9 mouse cellular contexts compared by ENCODE assay signal in the genomic region with DNA sequence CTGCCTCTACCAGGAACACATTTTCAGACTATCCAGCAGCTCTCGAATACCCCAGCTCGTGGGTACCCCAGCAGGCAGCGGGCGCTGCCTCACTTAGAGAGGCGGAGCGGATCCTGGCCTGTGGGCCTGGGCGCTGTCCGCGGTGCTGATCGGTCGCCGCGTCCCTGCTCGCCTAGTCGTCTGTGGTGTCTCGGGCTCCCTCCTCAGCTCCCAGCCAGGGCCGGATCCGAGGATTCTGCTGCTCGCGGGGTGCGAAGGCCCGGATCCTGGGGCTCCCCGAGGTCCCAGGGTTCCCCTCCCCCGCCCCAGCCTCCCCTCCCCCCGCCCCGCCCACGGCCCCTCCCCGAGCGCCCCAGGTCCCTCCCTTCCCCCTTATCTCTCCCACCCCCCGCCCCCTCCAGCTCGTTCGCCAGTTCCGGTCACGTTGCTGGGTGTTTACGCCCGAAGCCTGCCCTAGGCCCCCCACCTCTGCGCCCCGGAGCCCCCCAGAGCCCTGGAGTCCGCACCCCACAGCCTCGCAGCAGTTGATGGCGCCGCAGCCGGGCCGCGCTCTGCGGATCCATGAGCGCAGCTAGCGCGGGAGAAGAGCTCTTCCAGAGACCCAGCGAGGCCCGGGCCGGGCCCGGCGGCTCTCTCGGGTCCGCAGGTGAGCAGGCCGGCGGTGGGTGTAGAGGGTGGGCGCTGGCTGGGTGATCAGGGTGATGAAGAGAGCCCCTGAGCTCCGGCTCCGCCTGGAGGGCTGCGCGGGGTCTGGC. TPM values are rescaled to one million over a fixed set of nuclear protein-coding genes. Genes with fewer than 3 reads are reported as not detected.
DNase-seq lines count a peak whose midpoint lies in the region; ATAC-seq and TF ChIP-seq lines count a peak whose summit lies in the region.
"Had no signal": no experiment of that assay in that cellular context is flagged by ENCODE, and none has a peak within 500 bp of the region (broad histone marks: within the 10 kb centered on the region; RNA-seq: fewer than 3 reads in every experiment).

Ccdc92b (plus strand) TSS at position 405 of the 755 bp plus-strand sequence.

- H3K27me3 ChIP-seq in MEL (ENCODE audit: control insufficient read depth in 1 of 2, insufficient read depth in 2 of 2, low read length in 2 of 2) = no peaks in the 10 kb centered on the region; a peak in 2 of 4 replicates
- H3K27me3 ChIP-seq in forebrain, embryonic 16.5 days (replicated peaks; ENCODE audit: control insufficient read depth, insufficient read depth, low read length) = peaks cover 18% of the 10 kb centered on the region
- peaks cover 38% of the 10 kb centered on the region for H3K27me3 ChIP-seq in lung, embryonic 15.5 days

- no peaks in the 10 kb centered on the region for H3K79me2 ChIP-seq in MEL (ENCODE audit: control insufficient read depth, insufficient read depth, low read length, poor library complexity)

- TF ChIP-seq POLR2A in MEL (IDR thresholded peaks at IDR 0.05; ENCODE audit: control insufficient read depth in 1 of 2, insufficient read depth in 1 of 2, low read depth in 1 of 2, low read length in 2 of 2, poor library complexity in 1 of 2) = no peak

- H3K4me1 ChIP-seq in MEL (ENCODE audit: control insufficient read depth in 1 of 2, insufficient read depth in 2 of 2, low read length in 2 of 2) = peaks cover 2 to 33% of the 10 kb centered on the region in 2 experiments; a peak in 3 of 4 replicates
- peaks cover 7% of the 10 kb centered on the region for H3K4me1 ChIP-seq in forebrain, embryonic 16.5 days (replicated peaks; ENCODE audit: control insufficient read depth, insufficient read depth, low read length)
- peaks cover 6% of the 10 kb centered on the region for H3K4me1 ChIP-seq in lung, embryonic 15.5 days

- no peak; the same call in 1 of the 2 replicates for TF ChIP-seq RAD21 in MEL (IDR thresholded peaks at IDR 0.05; ENCODE audit: low read depth, low read length)

- peak within 1 kb of the TSS in 1 of 2 experiments; percentile 18; a peak in 1 of 4 replicates for H3K4me3 ChIP-seq in MEL (ENCODE audit: control insufficient read depth in 1 of 2, insufficient read depth in 1 of 2, low read depth in 2 of 2, low read length in 2 of 2)
- H3K4me3 ChIP-seq in forebrain, embryonic 16.5 days (replicated peaks; ENCODE audit: low read length) = peak within 1 kb of the TSS; percentile 74
- H3K4me3 ChIP-seq in lung, embryonic 15.5 days = peak within 1 kb of the TSS; percentile 21

- H3K4me2 ChIP-seq in forebrain, embryonic 16.5 days (ENCODE audit: low read length) = peak within 1 kb of the TSS; percentile 62
- peak within 1 kb of the TSS; percentile 49 for H3K4me2 ChIP-seq in lung, embryonic 15.5 days

- peak; percentile 90 for ATAC-seq in forebrain, embryonic 16.5 days
- peak; percentile 77 for ATAC-seq in lung, embryonic 15.5 days (ENCODE audit: borderline replicate concordance, extremely low read depth, low FRiP score, low TSS enrichment)

- peaks cover 0 to 13% of the 10 kb centered on the region in 2 experiments; a peak in 2 of 4 replicates for H3K36me3 ChIP-seq in MEL (ENCODE audit: control insufficient read depth in 1 of 2, insufficient read depth in 2 of 2, low read length in 2 of 2)
- H3K36me3 ChIP-seq in forebrain, embryonic 16.5 days (ENCODE audit: control insufficient read depth, insufficient read depth) = no peaks in the 10 kb centered on the region
- H3K36me3 ChIP-seq in lung, embryonic 15.5 days = no peaks in the 10 kb centered on the region

- under 1% methylated on average over 52 of the region's 63 CpGs for WGBS in forebrain, embryonic 16.5 days
- 1% methylated on average over 42 of the region's 63 CpGs for WGBS in lung, embryonic 15.5 days

- H3K27ac ChIP-seq in MEL (ENCODE audit: control insufficient read depth, low read depth, low read length) = no peak within 1 kb of the TSS
- no peak within 1 kb of the TSS for H3K27ac ChIP-seq in forebrain, embryonic 16.5 days (ENCODE audit: low read length)
- no peak within 1 kb of the TSS for H3K27ac ChIP-seq in lung, embryonic 15.5 days
- H3K27ac ChIP-seq: macrophage had no signal

- intact Hi-C loops in heart, postnatal 25 days (cut with DNase I) = no loop called here

- TF ChIP-seq CTCF in MEL (IDR thresholded peaks at IDR 0.05 in 2 of 3, conservative IDR thresholded peaks at IDR 0.05 in 1 of 3; ENCODE audit: control insufficient read depth in 1 of 3, insufficient read depth in 1 of 3, low read depth in 2 of 3, low read length in 3 of 3, poor library complexity in 1 of 3, severe bottlenecking in 1 of 3) = peak in 1 of 3 experiments; percentile 27; a peak in 2 of 6 replicates

- TF ChIP-seq EP300 in MEL (IDR thresholded peaks at IDR 0.05; ENCODE audit: low read depth in 1 of 2, low read length in 2 of 2) = no peak

- DNase-seq in MEL (ENCODE audit: low read depth, low spot score) = peak; percentile 92
- peak; percentile 59 to 78 for DNase-seq in cerebellum, adult 18-20 months
- peak; percentile 11 for DNase-seq in heart, postnatal 25 days (ENCODE audit: low spot score)
- DNase-seq in layer of hippocampus, adult 18-20 months (ENCODE audit: low spot score in 2 of 2) = peak; percentile 48 to 74
- peak; percentile 64 for DNase-seq in ovary, adult 18-20 months (ENCODE audit: low spot score)
- peak; percentile 48 to 86 for DNase-seq in thymus, postnatal 10 days (ENCODE audit: low spot score in 2 of 2)

- H3K9ac ChIP-seq in MEL (ENCODE audit: control insufficient read depth, low read depth, low read length, poor library complexity, severe bottlenecking) = peak within 1 kb of the TSS; percentile 33
- peak within 1 kb of the TSS; percentile 83 for H3K9ac ChIP-seq in forebrain, embryonic 16.5 days (replicated peaks; ENCODE audit: low read depth, low read length)
- H3K9ac ChIP-seq in lung, embryonic 15.5 days = no peak within 1 kb of the TSS

- H3K9me3 ChIP-seq in MEL (replicated peaks; ENCODE audit: insufficient read depth, low read length) = no peaks in the 10 kb centered on the region
- no peaks in the 10 kb centered on the region for H3K9me3 ChIP-seq in forebrain, embryonic 16.5 days (ENCODE audit: control insufficient read depth, low read length)
- no peaks in the 10 kb centered on the region for H3K9me3 ChIP-seq in lung, embryonic 15.5 days

TF ChIP-seq in MEL, 35 proteins besides CTCF, POLR2A, EP300 and RAD21:
- TF ChIP-seq SIN3A (IDR thresholded peaks at IDR 0.05; ENCODE audit: low read length) (peak; percentile 98), MAX (IDR thresholded peaks at IDR 0.05; ENCODE audit: low read length) (peak; percentile 26; the same call in 1 of the 2 replicates), MXI1 (IDR thresholded peaks at IDR 0.05; ENCODE audit: low read depth, low read length) (peak; percentile 95), MYB (IDR thresholded peaks at IDR 0.05; ENCODE audit: low read depth, low read length) (no peak), BHLHE40 (IDR thresholded peaks at IDR 0.05; ENCODE audit: borderline replicate concordance, low read depth, low read length) (no peak), CHD2 (IDR thresholded peaks at IDR 0.05; ENCODE audit: low read length) (no peak), MYC (IDR thresholded peaks at IDR 0.05; ENCODE audit: low read depth, low read length) (no peak), MEF2A (IDR thresholded peaks at IDR 0.05; ENCODE audit: extremely low read depth, insufficient replicate concordance, low read depth, low read length, poor library complexity, severe bottlenecking) (no peak), MAZ (IDR thresholded peaks at IDR 0.05; ENCODE audit: low read depth, low read length) (peak; percentile 58; the same call in 1 of the 2 replicates), GABPA (IDR thresholded peaks at IDR 0.05; ENCODE audit: low read depth, low read length) (no peak), POLR2AphosphoS5 (IDR thresholded peaks at IDR 0.05; ENCODE audit: borderline replicate concordance, low read depth, low read length) (no peak), ELF1 (IDR thresholded peaks at IDR 0.05; ENCODE audit: low read depth, low read length) (no peak), ZMIZ1 (IDR thresholded peaks at IDR 0.05; ENCODE audit: low read depth, low read length) (no peak), HCFC1 (IDR thresholded peaks at IDR 0.05; ENCODE audit: low read depth, low read length) (no peak), NRF1 (IDR thresholded peaks at IDR 0.05; ENCODE audit: insufficient read depth, low read depth, low read length, poor library complexity, severe bottlenecking) (no peak), GATA1 (IDR thresholded peaks at IDR 0.05; ENCODE audit: low read depth, low read length) (no peak), TCF12 (IDR thresholded peaks at IDR 0.05; ENCODE audit: low read depth, low read length) (no peak), UBTF (IDR thresholded peaks at IDR 0.05; ENCODE audit: borderline replicate concordance, insufficient read depth, low read depth, low read length) (peak; percentile 82; the same call in 1 of the 2 replicates), SMC3 (IDR thresholded peaks at IDR 0.05; ENCODE audit: low read depth, low read length) (peak; percentile 41)

RNA-seq across cellular contexts. Expression of gene Ccdc92b, which starts in this region (rescaled TPM):
- total RNA-seq in MEL (2012; rRNA removed) = 0.12 and 0.13 TPM in 2 replicates
- polyA plus RNA-seq in MEL (2012; ENCODE audit: insufficient read depth in 1 of 2, insufficient read length in 2 of 2, low read depth in 1 of 2, low replicate concordance in 2 of 2, missing spikeins in 1 of 2) = 1 to 10 TPM in 1 of 2 experiments, not detected in 1; 1.3 TPM
- 3.1 and 3.4 TPM in 2 replicates for polyA plus RNA-seq in forebrain, embryonic 16.5 days (2015; fragmentation: Nextera tagmentation; extraction: Ambion mirVana)
- under 1 TPM; 0.47 to 0.59 TPM for total RNA-seq in heart, postnatal 25 days (2021)
- total RNA-seq in layer of hippocampus, adult 18-20 months (2021) = 10 to 100 TPM; 26.5 to 27.8 TPM
- polyA plus RNA-seq in lung, embryonic 15.5 days (2015; fragmentation: Nextera tagmentation; extraction: Ambion mirVana) = 0.30 and 0.35 TPM in 2 replicates

Comparison
In these comparisons a context has a peak if more than half of its experiments do, and no peak if none do; other contexts are left out.
1. RNA of gene Ccdc92b (total RNA-seq): 26.5 to 27.8 TPM in layer of hippocampus, adult 18-20 months; 0.47 to 0.59 TPM in heart, postnatal 25 days and 0.12 to 0.13 TPM in MEL; every median in the first group is over 10 times any median in the second.
2. Peak in DNase-seq in heart, postnatal 25 days; RNA of the gene not detected or under 1 TPM.
3. Peak in ATAC-seq, H3K4me3 ChIP-seq and H3K4me2 ChIP-seq in lung, embryonic 15.5 days; RNA of the gene not detected or under 1 TPM.
4. DNase-seq: peak in every context shown above with its lines; median percentile 92 in MEL; 68 in cerebellum, adult 18-20 months; 67 in thymus, postnatal 10 days; 64 in ovary, adult 18-20 months; 61 in layer of hippocampus, adult 18-20 months; 11 in heart, postnatal 25 days.